Mouse (Mus musculus) gastrocnemius, adult 2 months (tissue): ENCODE measurements around the gene 1700003H04Rik. TPM values are rescaled to one million over a fixed set of nuclear protein-coding genes. Genes with fewer than 3 reads are reported as not detected.

ENCODE experiments used
- DNase-seq: peaks from one replicate; pipeline ENCODE4 v3.0.0; 2022
- H3K27ac ChIP-seq: fragments of 200-600 bp; 2 replicates; pipeline ENCODE4 v1.8.1; 2022; ENCODE audit warnings: mild to moderate bottlenecking
- H3K4me3 ChIP-seq: fragments of 200-600 bp; 2 replicates; pipeline ENCODE4 v1.8.1; 2022; ENCODE audit warnings: mild to moderate bottlenecking, moderate library complexity
- CTCF ChIP-seq: fragments of 200-600 bp; IDR thresholded peaks from 2 replicates; pipeline ENCODE4 v1.8.1; 2022; ENCODE audit warnings: antibody characterized with exemption, mild to moderate bottlenecking, moderate library complexity
- intact Hi-C: fragments of 180-260 bp; cut with DNase I; formaldehyde crosslinking; loops from one replicate; pipeline ENCODE4 v1.15.1; 2025
- long read RNA-seq, 2 experiments: library from polyadenylated mRNA; stranded (forward); transcript quantifications; one replicate each; pipeline ENCODE4 v2.0.0; 2021
- total RNA-seq, 2 experiments: library from RNA; stranded (reverse); gene quantifications; 2 replicates each; pipeline ENCODE4 v1.2.3; 2021

Gene 1700003H04Rik
- total RNA-seq, result not detected
- long read RNA-seq, experiment 1, result 0 reads
- long read RNA-seq, experiment 2, result 0 reads

DNA sequence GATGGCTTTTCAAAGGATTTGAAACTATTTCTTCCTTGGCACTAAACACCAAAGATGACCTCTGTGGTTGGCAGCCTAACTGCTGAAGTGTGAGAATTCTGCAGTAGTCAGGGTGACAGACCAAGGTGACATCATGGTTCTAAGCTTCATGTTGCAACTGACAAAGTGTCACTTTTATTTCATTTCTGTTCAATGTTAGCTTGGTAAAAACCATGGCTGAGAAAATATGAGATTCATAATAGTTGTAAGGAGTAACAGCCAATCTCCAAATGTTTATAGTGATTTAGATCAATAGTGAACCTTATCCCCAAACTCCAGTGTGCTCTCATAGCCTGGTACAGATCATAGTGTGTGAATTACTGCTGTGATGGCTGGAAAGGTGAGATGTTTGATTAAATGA is at the start of gene 1700003H04Rik:
Gene 1700003H04Rik, minus strand, starts transcription at position 101 of the 400 bp plus-strand sequence.
- DNase-seq, result no peak
- no peak within 1 kb of the TSS for H3K27ac ChIP-seq
- intact Hi-C loops, result loop anchor here (10.0 kb wide), 1 partner anchor 1066 kb away; no protein-coding TSS in a partner anchor

DNA sequence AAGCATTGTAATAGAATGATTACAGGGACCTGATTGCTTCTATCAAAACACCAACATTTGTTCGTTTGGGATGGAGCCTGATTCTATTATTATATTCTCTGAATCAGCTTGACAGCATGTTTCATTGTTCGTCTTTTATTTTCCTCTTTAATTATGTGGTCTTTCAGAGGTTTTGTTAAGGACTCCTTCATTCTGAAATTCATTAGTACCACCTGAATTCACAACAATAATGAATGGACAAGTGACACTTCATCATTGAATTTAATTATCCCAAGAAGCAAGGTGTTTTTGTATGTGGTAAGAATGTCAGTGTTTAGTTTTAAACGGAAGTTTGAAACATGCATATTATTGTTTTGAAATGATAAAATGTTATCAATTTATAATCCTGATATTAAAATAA is 42.1 kb upstream of the 1700003H04Rik start:
- no peak for DNase-seq
- no peak overlapping the region for H3K27ac ChIP-seq
- intact Hi-C loops, result no loop called here
- H3K4me3 ChIP-seq, result no peak overlapping the region
- TF ChIP-seq CTCF, result no peak

More for the DNA sequence above, at the start of gene 1700003H04Rik:
- no peak within 1 kb of the TSS for H3K4me3 ChIP-seq
- TF ChIP-seq CTCF, result no peak

DNA sequence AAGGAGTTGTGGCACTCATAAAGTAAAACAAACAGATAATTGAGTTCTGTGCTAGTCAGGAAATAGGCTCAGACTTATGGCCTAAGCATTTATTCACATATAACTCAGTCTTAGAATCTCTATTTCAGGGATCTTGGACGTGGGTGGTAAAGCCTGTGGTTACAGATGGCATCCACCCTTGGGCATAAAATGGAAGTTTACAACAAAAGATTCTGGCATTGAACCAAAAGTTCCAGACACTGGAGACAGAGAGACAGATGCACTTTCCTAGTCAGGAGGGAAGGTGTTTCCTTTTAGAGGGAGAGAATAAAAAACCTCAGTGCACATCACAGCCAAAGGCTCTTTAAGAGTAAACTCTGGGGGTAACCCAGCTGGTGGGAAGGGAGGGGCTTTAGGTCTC is 32.4 kb upstream of the 1700003H04Rik start:
- no peak for DNase-seq
- TF ChIP-seq CTCF, result no peak
- Histone ChIP-seq H3K4me3 (no peak overlapping the region), H3K27ac (no peak overlapping the region)
- intact Hi-C loops, result no loop called here

DNA sequence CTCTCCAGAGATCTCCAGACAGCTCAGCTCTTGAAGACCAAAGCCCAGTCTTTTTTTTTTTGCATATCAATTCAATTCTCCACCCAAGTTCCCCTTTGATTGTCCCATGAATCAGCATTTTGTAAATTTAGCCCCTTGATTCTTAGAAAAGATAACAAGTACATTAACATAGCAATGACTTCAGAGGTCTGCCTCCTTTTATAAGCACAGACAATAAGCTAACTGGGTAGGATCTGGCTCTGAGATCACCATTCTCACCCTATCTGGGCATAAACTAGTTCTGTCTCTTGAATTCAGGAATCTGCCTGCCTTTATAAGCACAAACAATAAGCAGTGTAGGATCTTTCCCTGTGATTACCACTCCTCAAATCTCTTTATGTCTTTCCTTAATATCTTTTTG is 29.1 kb upstream of the 1700003H04Rik start:
- DNase-seq, result no peak
- intact Hi-C loops, result no loop called here
- no peak overlapping the region for H3K4me3 ChIP-seq
- H3K27ac ChIP-seq, result no peak overlapping the region
- no peak for TF ChIP-seq CTCF

DNA sequence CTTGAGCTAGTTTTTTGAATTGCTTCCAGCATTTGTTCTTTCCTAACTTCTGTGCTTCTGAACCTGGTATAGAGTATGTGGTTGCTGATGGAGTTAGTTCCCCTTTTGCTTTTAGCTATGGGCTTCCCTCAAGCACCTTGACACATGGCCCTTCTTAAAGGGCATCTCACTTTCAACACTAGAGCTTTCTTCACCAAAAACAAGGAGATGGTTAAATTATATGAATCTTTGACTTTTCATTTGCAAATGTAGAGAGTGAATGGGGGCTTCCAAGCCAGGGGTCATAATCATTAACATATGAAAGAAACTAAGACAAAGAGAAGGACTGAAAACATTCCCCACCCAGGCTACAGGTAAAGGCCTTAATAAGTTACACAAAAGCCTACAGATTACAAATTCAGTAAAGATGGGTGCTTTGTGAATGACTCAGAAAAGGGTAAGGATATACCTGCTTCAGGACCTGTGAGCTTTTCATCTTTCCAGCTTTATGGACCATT is 25.2 kb upstream of the 1700003H04Rik start:
- H3K4me3 ChIP-seq, result no peak overlapping the region
- no peak for DNase-seq
- intact Hi-C loops, result no loop called here
- no peak overlapping the region for H3K27ac ChIP-seq
- no peak for TF ChIP-seq CTCF

DNA sequence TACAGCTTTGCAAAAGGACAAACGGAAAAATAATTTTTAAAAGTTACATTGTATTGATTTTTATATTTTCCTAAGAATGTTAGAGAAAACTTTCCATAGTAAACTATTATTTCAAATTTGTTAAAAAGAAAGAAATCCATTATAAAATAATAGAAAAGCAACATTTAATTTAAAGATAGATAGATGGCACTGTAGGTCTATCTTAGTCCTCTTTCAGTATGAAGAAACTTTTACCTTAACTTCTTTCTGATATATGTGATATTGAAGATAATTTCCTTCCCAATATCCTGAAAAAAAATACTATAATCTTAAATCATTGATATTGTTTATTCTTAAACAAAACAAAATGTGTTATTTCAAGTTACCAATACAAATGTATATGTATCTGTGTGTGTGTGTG is 24.6 kb upstream of the 1700003H04Rik start:
- TF ChIP-seq CTCF, result no peak
- Histone ChIP-seq H3K27ac (no peak overlapping the region), H3K4me3 (no peak overlapping the region)
- intact Hi-C loops, result loop anchor here (1.0 kb wide), 1 partner anchor 30 kb away; no protein-coding TSS in a partner anchor
- no peak for DNase-seq

DNA sequence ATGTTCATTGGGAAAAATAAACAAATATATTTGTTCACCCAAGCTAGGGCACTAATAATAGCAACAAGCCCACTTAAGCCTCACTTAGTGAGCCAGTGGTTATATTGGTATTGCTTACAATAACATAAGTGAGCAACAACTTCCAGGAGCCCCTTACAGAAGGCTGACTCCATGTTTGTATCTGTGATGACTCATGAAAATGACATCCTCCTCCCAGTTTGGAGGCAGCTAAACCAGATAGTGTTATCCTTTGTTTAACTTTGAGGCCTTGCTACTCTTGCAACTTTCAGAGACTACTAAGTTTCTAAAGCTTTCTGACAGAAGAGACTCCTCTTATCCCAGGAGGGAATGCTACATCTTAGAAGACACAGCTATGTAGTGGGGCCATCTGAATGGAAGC is 16.9 kb upstream of the 1700003H04Rik start:
- H3K4me3 ChIP-seq, result no peak overlapping the region
- no peak for DNase-seq
- no peak overlapping the region for H3K27ac ChIP-seq
- no peak for TF ChIP-seq CTCF
- intact Hi-C loops, result no loop called here

DNA sequence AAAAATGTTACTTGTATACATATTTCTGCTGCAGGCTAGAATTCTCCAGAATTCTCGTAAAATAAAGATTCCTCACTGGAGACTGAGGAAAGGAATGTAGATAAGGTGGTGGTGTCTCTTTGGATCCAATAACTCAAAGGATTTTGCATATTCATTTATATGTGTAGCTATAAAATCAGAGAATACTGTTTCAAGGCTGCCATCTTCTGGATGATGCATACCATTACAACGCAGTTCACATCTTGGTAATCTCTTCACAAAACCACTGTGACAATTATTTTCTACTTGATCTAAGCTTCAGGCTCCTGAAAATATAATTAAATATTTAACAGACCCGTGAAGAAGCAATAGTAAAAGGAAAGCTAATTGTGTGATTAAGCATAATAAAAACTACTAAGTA is 6.6 kb upstream of the 1700003H04Rik start:
- TF ChIP-seq CTCF, result peak; percentile 49
- DNase-seq, result no peak
- H3K27ac ChIP-seq, result no peak overlapping the region
- no peak overlapping the region for H3K4me3 ChIP-seq
- intact Hi-C loops, result loop anchor here (10.0 kb wide), 1 partner anchor 1073 kb away; no protein-coding TSS in a partner anchor

DNA sequence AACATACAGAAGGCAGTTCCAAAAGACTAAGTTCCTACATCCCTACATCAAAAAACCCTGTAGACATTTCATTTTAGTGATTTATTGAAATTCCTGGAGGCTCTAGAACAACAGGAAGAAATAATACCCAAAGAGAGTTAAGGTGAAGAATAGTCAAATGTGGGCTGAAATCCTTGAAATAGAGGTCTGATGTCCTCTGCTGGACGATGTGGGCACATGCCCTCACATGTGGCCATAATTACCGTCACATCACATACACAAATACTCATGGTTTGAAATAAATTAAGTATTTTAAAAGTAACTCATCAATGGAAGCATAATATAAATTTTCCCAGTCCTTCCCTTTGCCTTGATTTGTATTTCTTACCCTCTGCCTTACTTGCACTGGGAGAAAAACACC is 4.9 kb upstream of the 1700003H04Rik start:
- DNase-seq, result no peak
- H3K27ac ChIP-seq, result no peak overlapping the region
- intact Hi-C loops, result loop anchor here (10.0 kb wide), 1 partner anchor 1071 kb away; no protein-coding TSS in a partner anchor
- no peak overlapping the region for H3K4me3 ChIP-seq
- no peak for TF ChIP-seq CTCF

DNA sequence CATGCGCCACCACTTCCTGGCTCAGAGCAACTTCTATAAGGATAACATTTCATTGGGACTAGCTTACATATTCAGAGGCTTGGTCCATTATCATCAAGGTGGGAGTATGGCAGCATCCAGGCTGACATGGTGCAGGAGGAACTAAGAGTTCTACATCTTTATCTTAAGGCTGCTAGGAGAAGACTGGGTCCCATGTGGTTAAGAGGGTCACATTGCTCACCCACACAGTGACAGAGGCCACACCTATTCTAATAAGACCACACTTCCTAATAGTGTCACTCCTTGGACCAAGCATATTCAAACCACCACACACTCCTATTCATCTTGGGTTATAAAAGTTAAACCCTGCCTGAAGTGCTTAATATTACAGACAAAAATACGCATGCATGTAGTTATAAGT is 23.6 kb downstream of the 1700003H04Rik start:
- Histone ChIP-seq H3K4me3 (no peak overlapping the region), H3K27ac (no peak overlapping the region)
- intact Hi-C loops, result no loop called here
- DNase-seq, result no peak
- TF ChIP-seq CTCF, result no peak

DNA sequence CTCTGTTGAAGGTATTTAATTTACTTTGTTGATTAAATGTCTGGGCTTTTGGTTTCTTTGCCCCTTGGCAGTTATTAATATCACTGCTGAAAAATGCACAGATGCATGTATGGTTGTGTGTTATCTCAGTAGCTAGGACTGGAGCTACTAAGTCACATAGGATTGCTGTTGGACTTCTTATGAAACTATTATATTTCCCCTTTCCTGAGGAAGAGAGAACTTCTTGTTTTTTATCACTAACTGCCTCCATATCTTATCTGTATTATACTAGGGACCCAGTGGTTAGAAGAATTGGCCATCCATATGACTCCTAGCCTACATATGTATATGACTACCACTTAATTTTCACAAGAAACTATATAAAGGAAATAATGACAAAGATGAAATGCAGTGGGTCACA is 24.9 kb downstream of the 1700003H04Rik start:
- intact Hi-C loops, result no loop called here
- no peak for TF ChIP-seq CTCF

DNA sequence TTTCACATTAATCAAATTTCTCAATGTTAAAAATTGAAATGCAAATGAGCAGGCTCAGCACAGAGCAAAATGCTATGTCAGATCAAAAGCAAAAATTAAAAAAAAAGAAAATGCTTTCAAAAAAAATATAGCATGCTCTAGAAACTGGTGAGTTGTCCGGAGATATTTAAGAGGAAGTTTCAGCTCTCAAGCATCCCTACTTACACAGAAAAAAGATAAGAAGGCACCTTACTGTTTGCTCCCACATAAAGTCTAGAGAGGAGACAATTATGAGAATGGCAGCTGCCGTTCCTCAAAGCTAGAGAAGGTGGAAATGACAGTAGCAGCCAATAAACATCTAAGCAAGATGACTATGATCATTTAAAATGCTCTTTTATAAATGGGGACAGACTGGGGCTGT is 25.8 kb downstream of the 1700003H04Rik start:
- no peak overlapping the region for H3K27ac ChIP-seq
- no peak overlapping the region for H3K4me3 ChIP-seq
- DNase-seq, result no peak
- intact Hi-C loops, result no loop called here
- no peak for TF ChIP-seq CTCF

More for the DNA sequence above, 24.9 kb downstream of the 1700003H04Rik start:
- DNase-seq, result no peak
- Histone ChIP-seq H3K27ac (no peak overlapping the region), H3K4me3 (no peak overlapping the region)

DNA sequence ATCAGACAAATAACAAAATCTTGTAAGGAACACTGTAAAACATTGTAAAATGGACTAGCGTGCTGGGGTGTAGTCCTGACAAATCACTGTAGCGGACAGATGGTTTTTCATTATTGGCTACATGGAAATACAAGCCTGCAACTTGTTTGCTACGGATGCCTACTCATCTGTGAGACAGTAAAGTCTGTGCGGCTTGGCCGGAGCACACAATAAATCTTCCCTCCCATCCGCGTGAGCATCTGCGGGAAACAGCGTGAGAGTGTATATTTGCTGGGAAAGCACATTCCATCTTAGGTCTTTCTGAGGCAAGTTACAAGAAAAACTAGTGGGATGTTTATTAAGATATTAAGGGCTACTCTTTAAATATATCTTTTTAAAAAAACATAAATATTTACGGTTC is 32.0 kb downstream of the 1700003H04Rik start:
- no peak for DNase-seq
- intact Hi-C loops, result no loop called here
- no peak overlapping the region for H3K4me3 ChIP-seq
- TF ChIP-seq CTCF, result no peak
- no peak overlapping the region for H3K27ac ChIP-seq

DNA sequence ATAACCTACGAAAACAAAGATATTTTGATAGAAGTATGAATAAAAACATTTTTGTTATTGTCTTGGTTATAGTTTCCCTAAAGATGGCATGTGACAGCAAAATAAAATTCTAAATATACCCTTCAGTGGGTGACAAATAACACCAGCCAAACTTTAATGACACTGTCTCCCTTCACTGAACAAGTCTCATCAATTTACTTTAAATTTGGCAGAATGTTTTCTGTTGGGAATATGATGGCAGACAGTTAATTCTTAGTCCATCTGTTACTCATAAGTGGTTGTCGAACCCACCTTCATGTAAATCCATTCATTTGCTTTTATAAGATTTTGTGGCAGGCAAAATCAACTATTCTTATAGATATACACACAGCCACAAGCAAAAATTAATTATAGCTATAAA is 42.6 kb downstream of the 1700003H04Rik start:
- no peak for DNase-seq
- no peak for TF ChIP-seq CTCF
- intact Hi-C loops, result no loop called here

More for the DNA sequence above, 42.6 kb downstream of the 1700003H04Rik start:
- H3K4me3 ChIP-seq, result no peak overlapping the region
- H3K27ac ChIP-seq, result no peak overlapping the region
